Mouse (Mus musculus) embryonic facial prominence, embryonic 10.5 days (tissue): ENCODE results near the gene Icmt. TPM values are rescaled to one million over a fixed set of nuclear protein-coding genes. Genes with fewer than 3 reads are reported as not detected.

ENCODE experiments used
- DNase-seq: peaks from one replicate; pipeline ENCODE4 v3.0.0-alpha.2; 2017; ENCODE audit warnings: low spot score
- H3K27ac ChIP-seq: fragments of 300-500 bp; sonication (generic); replicated peaks from 2 replicates; pipeline ENCODE4 v1.5.1; 2016; ENCODE audit warnings: mild to moderate bottlenecking
- H3K27me3 ChIP-seq: fragments of 300-500 bp; sonication (generic); replicated peaks from 2 replicates; pipeline ENCODE4 v1.6.1; 2016; ENCODE audit warnings: low read depth, mild to moderate bottlenecking; ENCODE audit not compliant: poor library complexity, severe bottlenecking
- H3K36me3 ChIP-seq: fragments of 300-500 bp; sonication (generic); replicated peaks from 2 replicates; pipeline ENCODE4 v1.6.1; 2016; ENCODE audit warnings: mild to moderate bottlenecking, moderate library complexity
- H3K4me1 ChIP-seq: fragments of 300-500 bp; sonication (generic); 2 replicates; pipeline ENCODE4 v1.6.1; 2016
- H3K4me3 ChIP-seq: fragments of 300-500 bp; sonication (generic); 2 replicates; pipeline ENCODE4 v1.5.1; 2016; ENCODE audit warnings: mild to moderate bottlenecking, moderate library complexity
- H3K9me3 ChIP-seq: fragments of 300-500 bp; sonication (generic); 2 replicates; pipeline ENCODE4 v1.6.1; 2016; ENCODE audit warnings: mild to moderate bottlenecking
- WGBS: fragments of 180-500 bp; shearing (Covaris S2); methylation state at CpG from one replicate; pipeline ENCODE4 v1.1.7; 2016; 5-methylcytosine and 5-hydroxymethylcytosine counted together
- polyA plus RNA-seq: library from polyadenylated mRNA; unstranded; fragments of >200 nt; fragmentation: Nextera tagmentation; extraction: Ambion mirVana; gene quantifications from 2 replicates; pipeline ENCODE4 v1.2.1, GENCODE M21; 2016

Icmt gene
- polyA plus RNA-seq, 1 experiment from 2014 or later = 30.2 TPM

DNA sequence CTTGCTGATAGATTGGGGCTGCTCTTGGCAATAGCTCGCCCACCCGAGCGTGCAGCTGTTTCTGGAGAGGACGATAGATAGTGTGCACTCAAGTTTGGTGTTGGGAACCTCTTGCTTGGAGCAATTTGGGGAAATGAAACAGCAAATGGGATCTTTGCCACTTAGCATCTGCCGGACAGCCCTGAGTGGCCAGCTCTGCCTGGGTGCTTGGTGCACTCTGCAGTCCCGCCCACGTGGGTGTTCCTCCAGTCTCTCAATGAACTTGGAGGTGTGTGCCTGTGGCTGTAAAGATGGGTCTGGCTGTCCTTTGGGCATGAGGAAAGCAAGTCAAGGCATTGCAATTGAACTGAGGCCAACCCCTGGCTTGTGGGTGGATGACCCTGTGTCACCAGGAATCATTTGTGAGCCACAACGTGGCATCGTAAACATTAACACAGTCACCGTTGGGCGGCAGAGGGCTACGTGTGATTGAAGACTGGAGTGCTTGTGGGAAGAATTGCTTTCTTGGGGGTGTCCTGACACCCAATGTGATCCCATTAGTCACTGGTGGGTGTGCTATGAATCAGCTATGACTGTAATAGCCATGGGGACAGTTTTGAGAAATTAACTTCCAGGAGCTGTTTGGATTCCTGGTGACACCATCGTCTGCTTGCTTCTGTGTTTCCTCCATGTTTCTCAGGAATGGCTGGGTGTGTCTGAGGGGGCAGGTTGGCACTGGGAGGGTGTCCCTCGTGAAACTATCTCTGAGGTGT, 57.0 kb downstream of the Icmt start:
- Histone ChIP-seq H3K27me3 (peaks cover 44% of the 10 kb centered on the region), H3K27ac (no peak overlapping the region), H3K9me3 (no peaks in the 10 kb centered on the region), H3K4me1 (peaks cover 18% of the 10 kb centered on the region), H3K4me3 (no peak overlapping the region), H3K36me3 (no peaks in the 10 kb centered on the region)
- DNase-seq = no peak
- WGBS = 85% methylated on average over 14 of the region's 14 CpGs

DNA sequence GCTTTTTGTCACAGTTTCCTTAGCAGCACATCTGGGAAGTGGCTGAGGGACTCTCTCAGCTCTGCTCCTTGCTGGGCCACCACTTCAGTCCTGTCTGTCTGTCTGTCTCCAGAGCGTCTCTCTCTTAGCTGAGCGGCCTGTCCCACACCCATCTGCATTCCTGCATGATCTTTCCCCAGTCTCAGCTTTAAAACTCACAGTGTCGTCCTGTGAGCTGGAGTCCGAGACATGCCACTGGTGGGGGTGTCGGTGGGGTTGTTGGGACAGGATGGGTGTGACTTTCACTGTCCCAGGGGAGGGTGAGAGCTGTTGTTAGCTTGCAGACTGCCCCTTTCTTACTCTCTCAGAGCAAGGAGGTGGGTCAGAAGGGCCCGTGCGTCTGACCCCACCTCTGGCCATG, 58.6 kb downstream of the Icmt start:
- no peak for DNase-seq
- Histone ChIP-seq H3K27ac (no peak overlapping the region), H3K4me3 (no peak overlapping the region), H3K36me3 (no peaks in the 10 kb centered on the region), H3K9me3 (no peaks in the 10 kb centered on the region), H3K4me1 (peaks cover 20% of the 10 kb centered on the region), H3K27me3 (peaks cover 44% of the 10 kb centered on the region)
- 82% methylated on average over 7 of the region's 7 CpGs for WGBS

Other genes starting within 250 kb of the Icmt start
- 11.7 and 13.2 TPM in 2 replicates for gene Plekhg5, start 224.7 kb upstream of the Icmt start, polyA plus RNA-seq
- 1.0 and 1.3 TPM in 2 replicates for gene Tnfrsf25, start 181.3 kb upstream of the Icmt start, polyA plus RNA-seq
- gene Espn, start 144.9 kb upstream of the Icmt start, polyA plus RNA-seq = 7.5 and 10.3 TPM in 2 replicates
- 0.11 and 1.0 TPM in 2 replicates for gene Hes2, start 138.4 kb upstream of the Icmt start, polyA plus RNA-seq
- 51.8 and 55.5 TPM in 2 replicates for gene Acot7, start 119.1 kb upstream of the Icmt start, polyA plus RNA-seq
- 2.7 and 4.0 TPM in 2 replicates for gene Gpr153, start 23.0 kb upstream of the Icmt start, polyA plus RNA-seq
- 0.10 and 2.3 TPM in 2 replicates for gene Hes3, start 5.6 kb upstream of the Icmt start, polyA plus RNA-seq
- gene Rnf207, start 21.8 kb downstream of the Icmt start, polyA plus RNA-seq = 1.3 and 2.3 TPM in 2 replicates
- gene Rpl22, start 28.5 kb downstream of the Icmt start, polyA plus RNA-seq = 360 and 367 TPM in 2 replicates
- 0.05 TPM in 2 replicates for gene Chd5, start 41.4 kb downstream of the Icmt start, polyA plus RNA-seq
- gene Nphp4, start 179.5 kb downstream of the Icmt start, polyA plus RNA-seq = 4.9 and 5.9 TPM in 2 replicates
- 7.3 and 7.6 TPM in 2 replicates for gene Kcnab2, start 180.6 kb downstream of the Icmt start, polyA plus RNA-seq